Mouse (Mus musculus) lung, postnatal 0 days (tissue): ENCODE results near the gene Stk11. TPM values are rescaled to one million over a fixed set of nuclear protein-coding genes. Genes with fewer than 3 reads are reported as not detected.

Experiments
- ATAC-seq: fragments of 200-750 bp; cut with Nextera tagmentation; 2 replicates; pipeline ENCODE4 v1.8.0; 2017; ENCODE audit warnings: moderate library complexity
- DNase-seq: peaks from one replicate; pipeline ENCODE4 v3.0.0-alpha.2; 2016; ENCODE audit warnings: low spot score
- H3K27ac ChIP-seq: fragments of 300-500 bp; sonication (generic); 2 replicates; pipeline ENCODE4 v1.5.1; 2014; ENCODE audit warnings: antibody characterized with exemption, mild to moderate bottlenecking, low read length, mixed read lengths
- H3K27me3 ChIP-seq: fragments of 300-500 bp; sonication (generic); replicated peaks from 2 replicates; pipeline ENCODE4 v1.6.1; 2014; ENCODE audit warnings: low read length, mixed read lengths; ENCODE audit not compliant: insufficient read depth
- H3K36me3 ChIP-seq: fragments of 300-500 bp; sonication (generic); 2 replicates; pipeline ENCODE4 v1.6.1; 2014; ENCODE audit warnings: low read length, mixed read lengths; ENCODE audit not compliant: insufficient read depth
- H3K4me1 ChIP-seq: fragments of 300-500 bp; sonication (generic); 2 replicates; pipeline ENCODE4 v1.6.1; 2014; ENCODE audit warnings: antibody characterized with exemption, low read depth, low read length, mixed read lengths; ENCODE audit not compliant: insufficient read depth
- H3K4me2 ChIP-seq: fragments of 300-500 bp; sonication (generic); replicated peaks from 2 replicates; pipeline ENCODE4 v1.6.1; 2014; ENCODE audit warnings: low read depth, mild to moderate bottlenecking, low read length, moderate library complexity, mixed read lengths
- H3K4me3 ChIP-seq: fragments of 300-500 bp; sonication (generic); 2 replicates; pipeline ENCODE4 v1.5.1; 2014; ENCODE audit warnings: low read depth, low read length
- H3K9ac ChIP-seq: fragments of 300-500 bp; sonication (generic); replicated peaks from 2 replicates; pipeline ENCODE4 v1.6.1; 2014; ENCODE audit warnings: low read depth, mild to moderate bottlenecking
- H3K9me3 ChIP-seq: fragments of 300-500 bp; sonication (generic); 2 replicates; pipeline ENCODE4 v1.6.1; 2016; ENCODE audit warnings: low read length, mixed read lengths
- CTCF ChIP-seq: IDR thresholded peaks from 2 replicates; pipeline ENCODE4 v1.5.1; 2016; ENCODE audit warnings: antibody characterized with exemption, mild to moderate bottlenecking
- EP300 ChIP-seq: IDR thresholded peaks from 2 replicates; pipeline ENCODE4 v1.6.1; 2016; ENCODE audit warnings: antibody characterized with exemption, mild to moderate bottlenecking, control low read depth
- WGBS: fragments of 180-500 bp; shearing (Covaris S2); extraction: QIAGEN DNeasy Blood & Tissue Kit; methylation state at CpG from one replicate; pipeline ENCODE4 v1.1.7; 2014; 5-methylcytosine and 5-hydroxymethylcytosine counted together
- polyA plus RNA-seq: library from polyadenylated mRNA; unstranded; fragments of >200 nt; fragmentation: Nextera tagmentation; extraction: Ambion mirVana; gene quantifications from 2 replicates; pipeline ENCODE4 v1.2.1, GENCODE M21; 2015

The Stk11 gene
- polyA plus RNA-seq, 1 experiment from 2014 or later: 19.0 TPM

GRCm38 (mm10) chr10:80105926-80106325 lies 9.7 kb upstream of the Stk11 start:
- Histone ChIP-seq H3K36me3 (no peaks in the 10 kb centered on the region), H3K9ac (0 out of 2 replicates have a peak overlapping the region, but pooled peaks have one; percentile 4), H3K27ac (0 out of 2 replicates have a peak overlapping the region, but pooled peaks have one; percentile 26), H3K4me3 (no peak overlapping the region), H3K4me2 (no peak overlapping the region), H3K27me3 (no peaks in the 10 kb centered on the region), H3K4me1 (peaks cover 6% of the 10 kb centered on the region; the same call in 1 of the 2 replicates), H3K9me3 (no peaks in the 10 kb centered on the region)
- WGBS: 56% methylated on average over 5 of the region's 5 CpGs
- no peak for TF ChIP-seq EP300
- no peak for TF ChIP-seq CTCF
- DNase-seq (peak; percentile 34), ATAC-seq (no peak)

- WGBS: 34% methylated on average over 6 of the region's 6 CpGs
- H3K27ac ChIP-seq: 0 out of 2 replicates have a peak overlapping the region, but pooled peaks have one; percentile 32
- H3K4me1 ChIP-seq: no peaks in the 10 kb centered on the region
- DNase-seq (peak; percentile 31), ATAC-seq (peak; percentile 74)
- no peak for TF ChIP-seq CTCF
- peak; percentile 46; the same call in 1 of the 2 replicates for TF ChIP-seq EP300
- H3K9ac ChIP-seq: no peak overlapping the region
- H3K36me3 ChIP-seq: no peaks in the 10 kb centered on the region
- H3K4me2 ChIP-seq: no peak overlapping the region
- H3K27me3 ChIP-seq: no peaks in the 10 kb centered on the region
- no peak overlapping the region for H3K4me3 ChIP-seq
- H3K9me3 ChIP-seq: no peaks in the 10 kb centered on the region
These were observed 7.9 kb upstream of the Stk11 start for GRCm38 (mm10) chr10:80107678-80108077.

DNA sequence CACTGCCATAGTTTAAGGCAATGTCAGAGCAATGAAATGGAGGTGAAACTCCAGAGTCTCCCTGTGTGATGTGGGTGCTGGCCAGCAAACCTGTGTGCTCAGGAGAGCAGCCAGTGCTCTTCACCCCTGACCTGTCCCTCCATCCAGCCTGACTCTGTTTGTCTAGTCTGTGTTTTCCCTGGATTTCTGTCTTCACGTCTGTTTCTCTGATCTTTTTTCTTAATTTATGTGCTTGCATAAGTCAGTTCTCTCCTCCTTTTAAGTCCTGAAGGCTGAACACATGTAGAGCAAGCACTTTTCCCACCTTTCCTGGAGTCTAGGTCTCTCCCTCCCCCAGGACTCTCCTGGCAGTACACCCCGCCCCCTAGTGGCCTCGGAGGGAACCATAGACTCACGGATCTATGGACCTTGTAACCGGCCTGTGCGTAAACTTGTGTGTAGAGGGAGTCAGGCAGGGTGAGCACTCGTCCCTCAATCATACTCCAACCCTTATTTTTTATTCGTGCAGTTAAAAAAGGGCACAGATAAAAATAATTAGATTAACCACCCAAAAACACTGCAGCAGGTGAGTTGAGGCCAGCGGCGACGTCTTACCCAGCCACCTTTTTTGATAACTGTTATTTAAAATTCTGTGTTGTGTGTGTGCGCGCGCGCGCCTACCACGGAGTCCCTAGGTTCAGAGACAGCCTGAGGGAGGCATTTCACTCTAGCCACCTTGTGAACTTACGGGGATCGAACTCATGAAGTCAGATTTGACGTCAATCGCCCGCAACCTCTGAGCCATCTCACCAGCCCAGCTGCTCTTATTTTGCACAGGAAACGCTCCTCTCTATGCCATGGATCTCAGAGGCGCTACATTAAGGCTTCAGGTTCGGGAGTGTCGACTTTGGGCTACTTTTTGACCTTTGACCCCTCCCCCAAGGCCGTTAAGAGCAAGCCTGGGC lies 990 bp upstream of the Stk11 start:
- no peak for TF ChIP-seq EP300
- peak; percentile 97 for TF ChIP-seq CTCF

DNA sequence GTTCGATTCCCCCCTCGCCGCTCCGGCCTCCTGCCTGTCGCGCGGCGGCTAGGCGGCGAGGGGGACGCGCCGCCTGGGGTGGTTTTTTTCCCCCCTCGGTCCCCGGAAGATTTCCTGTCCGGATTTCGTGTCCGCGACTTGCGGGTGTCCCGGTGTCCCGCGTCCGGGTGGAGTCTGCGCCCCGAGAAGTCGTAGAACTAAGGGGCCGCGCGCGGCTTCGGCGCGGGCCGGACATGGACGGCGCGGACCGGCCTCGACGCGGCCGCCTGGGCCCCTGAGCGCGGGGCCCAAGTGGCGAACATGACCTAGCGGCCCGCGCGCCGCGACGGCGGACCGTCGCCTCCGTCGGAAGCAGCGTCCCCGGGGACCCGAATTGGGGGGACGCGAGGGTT lies 337 bp downstream of the Stk11 start:
- Histone ChIP-seq H3K4me3 (peak overlapping the region; percentile 96), H3K27ac (peak overlapping the region; percentile 88), H3K27me3 (no peaks in the 10 kb centered on the region), H3K9ac (peak overlapping the region; percentile 92), H3K4me1 (peaks cover 10% of the 10 kb centered on the region; the same call in 1 of the 2 replicates), H3K4me2 (peak overlapping the region; percentile 83), H3K36me3 (no peaks in the 10 kb centered on the region), H3K9me3 (no peaks in the 10 kb centered on the region)
- DNase-seq: no peak
- ATAC-seq: no peak
- WGBS: under 1% methylated on average over 60 of the region's 63 CpGs
- TF ChIP-seq CTCF: no peak
- TF ChIP-seq EP300: no peak

More for the DNA sequence above, 990 bp upstream of the Stk11 start:
- Histone ChIP-seq H3K27ac (peak overlapping the region; percentile 95), H3K4me2 (peak overlapping the region; percentile 57), H3K27me3 (no peaks in the 10 kb centered on the region), H3K9ac (peak overlapping the region; percentile 54), H3K36me3 (no peaks in the 10 kb centered on the region), H3K9me3 (no peaks in the 10 kb centered on the region), H3K4me3 (peak overlapping the region; percentile 41), H3K4me1 (peaks cover 10% of the 10 kb centered on the region; the same call in 1 of the 2 replicates)
- DNase-seq (peak; percentile 96), ATAC-seq (peak; percentile 55)
- WGBS: 2% methylated on average over 27 of the region's 27 CpGs

- Histone ChIP-seq H3K27me3 (no peaks in the 10 kb centered on the region), H3K9me3 (no peaks in the 10 kb centered on the region), H3K27ac (peak overlapping the region; percentile 88), H3K4me3 (peak overlapping the region; percentile 96), H3K4me1 (peaks cover 10% of the 10 kb centered on the region; the same call in 1 of the 2 replicates), H3K9ac (peak overlapping the region; percentile 92), H3K36me3 (0 out of 2 replicates have a peak, but pooled peaks cover under 1% of the 10 kb centered on the region), H3K4me2 (peak overlapping the region; percentile 83)
- 2% methylated on average over 27 of the region's 27 CpGs for WGBS
- no peak for TF ChIP-seq CTCF
- no peak for TF ChIP-seq EP300
- no peak for DNase-seq
- no peak for ATAC-seq
These were observed 942 bp downstream of the Stk11 start for GRCm38 (mm10) chr10:80116563-80116926.
